Mouse (Mus musculus) B cell, adult (primary cell): ENCODE data around the gene Cab39l. TPM values are rescaled to one million over a fixed set of nuclear protein-coding genes. Genes with fewer than 3 reads are reported as not detected.

Experiments used
- total RNA-seq: library from RNA; stranded (reverse); gene quantifications from 4 replicates; pipeline ENCODE4 v1.2.4, GENCODE M21; 2023; ENCODE audit not compliant: inconsistent age

Cab39l gene
- total RNA-seq = 34.6 to 43.0 TPM (median 39.4 TPM) in 4 replicates

DNA sequence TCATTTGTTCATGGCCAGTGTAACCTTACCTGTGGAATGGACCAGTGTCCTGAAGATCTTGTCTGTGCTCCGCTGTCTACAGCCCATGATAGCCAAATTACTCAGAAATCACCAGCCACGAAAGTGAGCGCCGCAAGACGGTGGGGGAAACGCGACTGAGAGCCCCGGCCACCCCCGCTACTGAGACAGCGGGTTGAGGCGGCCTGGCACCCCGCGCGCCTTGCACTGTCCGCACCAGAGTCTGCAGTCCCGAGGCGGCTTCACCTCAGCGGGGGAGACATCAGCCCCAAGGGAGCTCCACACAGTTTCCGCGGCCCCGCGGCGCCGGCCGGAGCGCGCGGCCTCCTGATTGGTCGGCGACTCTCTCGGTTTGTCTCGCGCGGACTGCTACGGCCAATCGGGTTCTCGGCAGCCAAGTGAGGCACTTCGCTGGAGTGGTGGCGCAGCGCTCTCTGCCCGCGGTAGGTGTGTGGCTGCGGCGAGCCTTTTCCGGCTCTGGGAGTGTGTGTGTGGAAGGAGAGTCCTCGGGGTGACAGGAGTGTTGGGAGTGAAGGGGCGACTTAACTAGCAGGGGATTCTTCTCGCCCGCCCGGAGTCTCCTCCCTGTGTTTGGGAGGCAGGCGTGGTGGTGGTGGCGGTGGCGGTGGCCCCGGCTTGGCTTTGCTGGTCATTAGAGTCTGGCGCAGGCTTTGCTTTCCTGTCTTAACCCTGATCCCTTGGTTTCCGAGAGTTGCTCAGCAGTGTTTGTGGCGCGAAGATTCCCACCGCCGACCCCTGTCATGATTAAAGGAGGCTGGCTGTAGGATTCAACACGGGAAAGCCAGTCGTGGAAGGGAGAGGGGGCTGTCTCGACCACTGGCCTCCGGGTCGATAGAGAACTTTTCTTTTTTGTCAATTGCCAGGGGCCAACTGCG lies at the start of gene Cab39l, which contains the start of gene Setdb2:
Gene Cab39l, plus strand, starts transcription at position 415 of the 914 bp plus-strand sequence.
Gene Setdb2, minus strand, starts transcription at position 327 of the 914 bp plus-strand sequence.

DNA sequence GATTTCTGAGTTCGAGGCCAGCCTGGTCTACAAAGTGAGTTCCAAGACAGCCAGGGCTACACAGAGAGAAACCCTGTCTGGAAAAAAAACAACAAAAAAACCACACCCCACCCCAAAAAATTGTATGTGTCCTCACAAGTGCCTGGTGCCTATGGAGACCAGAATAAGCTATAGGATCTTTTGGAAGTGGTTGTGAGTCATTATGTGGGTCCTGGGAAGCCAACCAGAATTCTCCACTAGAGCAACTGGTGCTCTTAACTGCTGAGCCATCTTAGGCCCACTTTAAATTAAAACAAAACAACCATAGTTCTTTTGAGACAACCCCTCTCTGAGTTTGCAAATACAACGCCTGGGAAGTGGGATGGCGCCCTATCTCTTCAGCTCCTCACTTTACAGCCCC lies 45.5 kb upstream of the Cab39l start, which contains the start of gene Phf11c:
Gene Phf11c, minus strand, starts transcription at position 101 of the 400 bp plus-strand sequence.

DNA sequence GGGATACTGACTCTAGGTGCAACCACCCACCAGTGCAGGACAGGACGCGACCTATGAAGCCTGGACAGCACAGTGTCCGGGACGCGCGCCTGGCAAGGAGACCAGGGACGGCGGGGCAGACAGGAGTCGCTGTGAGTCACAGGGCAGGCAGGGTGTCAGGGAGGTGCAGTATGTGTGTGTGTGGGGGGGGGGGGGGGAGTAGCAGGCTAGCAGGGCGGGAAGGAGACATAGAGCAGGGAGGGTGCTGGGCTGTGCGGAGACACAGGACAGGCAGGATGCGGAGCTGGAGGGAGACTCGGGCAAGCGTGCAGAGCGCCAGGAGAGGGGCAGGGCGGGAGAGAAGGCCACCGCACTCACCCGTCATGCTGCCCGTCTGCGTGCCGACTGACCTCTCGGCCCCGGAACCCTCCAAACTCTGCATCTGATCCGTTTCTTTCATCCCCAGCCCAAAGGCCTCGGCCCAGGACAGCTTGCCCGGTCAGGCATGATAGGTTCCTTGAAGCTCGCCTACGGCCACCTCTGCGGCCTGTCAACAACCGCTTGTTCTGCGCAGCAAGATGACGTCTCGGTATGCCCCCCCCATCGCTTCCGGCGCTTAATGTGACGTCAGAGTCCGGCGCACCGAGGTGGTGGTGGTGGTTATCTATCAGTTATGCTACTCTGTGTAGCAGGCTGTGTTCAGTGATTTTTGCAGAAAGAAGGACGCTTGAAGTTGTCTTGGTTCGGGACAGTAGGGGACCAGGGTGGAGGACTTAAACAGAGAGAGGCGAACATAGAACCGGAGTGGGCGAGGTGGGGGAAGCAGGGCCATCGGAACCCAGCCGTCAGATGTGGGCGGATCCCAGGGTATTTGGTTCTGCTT lies 156.9 kb downstream of the Cab39l start, which contains the start of gene Cdadc1:
Gene Cdadc1, minus strand, starts transcription at position 562 of the 862 bp plus-strand sequence.

DNA sequence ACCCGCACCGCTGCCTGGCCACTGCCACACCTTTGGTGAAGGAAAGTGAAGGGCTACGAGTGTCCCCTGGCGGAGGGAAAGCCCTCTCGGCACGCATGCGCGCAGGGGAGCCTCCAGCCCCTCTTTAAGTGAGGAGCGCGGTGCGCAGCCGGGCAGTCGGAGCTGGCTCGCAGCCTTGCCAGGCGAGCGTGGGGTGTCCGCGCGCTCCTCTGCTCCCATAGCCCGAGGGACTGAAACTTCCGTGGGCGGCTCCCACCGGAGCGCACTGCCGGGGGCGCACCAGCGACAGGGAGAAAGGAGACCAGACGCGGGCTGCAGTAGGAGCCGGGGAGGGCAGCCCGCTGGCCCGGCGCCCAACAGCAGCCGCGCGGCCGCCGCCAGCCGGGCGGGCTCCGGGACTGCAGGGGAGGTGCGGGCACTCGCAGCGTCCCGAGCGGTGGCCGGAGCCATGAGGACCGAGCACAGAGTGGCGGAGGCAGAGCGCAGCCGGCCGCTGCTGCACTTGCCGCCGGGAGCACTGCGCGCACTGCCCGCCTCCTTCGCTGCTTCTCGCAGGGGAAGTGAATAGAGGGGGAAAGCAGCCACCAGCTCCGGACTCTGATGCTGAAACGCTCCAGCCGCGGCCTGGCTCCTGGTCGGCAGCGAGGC lies 184.5 kb downstream of the Cab39l start, which contains the start of gene Shisa2:
Gene Shisa2, plus strand, starts transcription at position 151 of the 648 bp plus-strand sequence.

Other genes starting within 250 kb of the Cab39l start
- gene Rcbtb1, start 239.8 kb upstream of the Cab39l start, total RNA-seq = 23.9 to 27.7 TPM (median 25.8 TPM) in 4 replicates
- gene Gm6904, start 180.8 kb upstream of the Cab39l start, total RNA-seq = 1.5 to 5.4 TPM (median 3.6 TPM) in 4 replicates
- gene Phf11a, start 143.4 kb upstream of the Cab39l start, total RNA-seq = 4.8 to 9.8 TPM (median 7.3 TPM) in 4 replicates
- 38.0 to 61.4 TPM (median 49.3 TPM) in 4 replicates for gene Phf11b, start 99.6 kb upstream of the Cab39l start, total RNA-seq
- gene Phf11d, start 75.5 kb upstream of the Cab39l start, total RNA-seq = 9.0 to 13.5 TPM (median 11.0 TPM) in 4 replicates
- gene Phf11c, start 45.6 kb upstream of the Cab39l start, total RNA-seq = 5.3 to 7.9 TPM (median 5.6 TPM) in 4 replicates
- 57.0 to 65.5 TPM (median 59.8 TPM) in 4 replicates for gene Setdb2, start 88 bp upstream of the Cab39l start, total RNA-seq
- 32.5 to 42.8 TPM (median 39.7 TPM) in 4 replicates for gene Cdadc1, start 157.0 kb downstream of the Cab39l start, total RNA-seq
- not detected in 4 replicates for gene Shisa2, start 184.3 kb downstream of the Cab39l start, total RNA-seq